Mouse (Mus musculus) brain, embryonic 14.5 days (tissue): ENCODE measurements around the gene Zmynd8.

Source experiments
- CTCF ChIP-seq: fragments of 200-500 bp; IDR thresholded peaks from 2 replicates; pipeline ENCODE4 v1.5.1; 2012; ENCODE audit warnings: inconsistent platforms, mild to moderate bottlenecking, moderate library complexity, borderline replicate concordance; ENCODE audit not compliant: insufficient read depth, insufficient read length; ENCODE audit errors: extremely low read depth
- POLR2A ChIP-seq: fragments of 200-500 bp; IDR thresholded peaks from 2 replicates; pipeline ENCODE4 v1.6.1; 2012; ENCODE audit warnings: mild to moderate bottlenecking, inconsistent platforms, borderline replicate concordance; ENCODE audit not compliant: poor library complexity, insufficient read depth, insufficient read length, severe bottlenecking; ENCODE audit errors: extremely low read depth

DNA sequence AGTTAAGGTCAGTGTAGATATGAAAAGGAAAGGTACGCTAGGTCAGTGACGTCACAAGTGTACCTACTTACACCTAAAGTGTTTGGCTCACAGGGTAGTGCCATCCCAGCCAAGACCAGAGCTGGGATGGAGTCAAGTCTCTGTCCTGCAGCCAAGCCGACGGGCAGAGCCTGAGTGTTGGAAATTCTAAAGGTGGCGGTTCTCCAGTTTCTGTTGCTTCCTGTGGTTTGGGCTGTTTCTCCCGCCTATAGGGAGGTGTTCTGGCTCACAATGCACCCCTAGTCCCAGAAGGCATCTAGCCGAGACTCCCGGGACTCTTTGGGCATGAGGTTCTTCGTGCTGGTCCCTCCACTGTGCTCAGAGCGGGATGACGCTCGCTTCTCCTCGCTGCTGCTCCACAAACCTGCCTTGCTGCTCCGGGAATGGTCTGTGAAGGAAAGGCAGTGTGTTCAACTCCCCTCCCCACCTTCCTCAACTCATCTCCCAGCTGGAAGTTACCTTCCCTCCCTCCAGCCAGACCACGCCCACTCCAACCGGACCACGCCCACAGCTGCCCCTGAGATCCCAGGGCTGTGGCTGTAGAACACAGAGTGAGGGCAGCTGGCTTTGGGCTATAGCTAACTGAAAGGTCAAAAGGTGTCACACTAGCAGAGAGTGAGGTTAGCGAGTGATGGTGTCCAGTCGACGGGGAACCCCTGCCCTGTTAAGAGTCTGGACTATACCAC lies 113.3 kb downstream of the Zmynd8 start:
- no peak for TF ChIP-seq POLR2A
- no peak for TF ChIP-seq CTCF
